Mouse (Mus musculus): ENCODE measurements at regions not wholly inside any gene's neighbourhood (a gene's known extent, or its start where the extent isn't known, plus 50 kb on each side); places are given as distances from the start of the nearest gene placed in this dataset.

- H3K36me3 ChIP-seq (ENCODE audit: control insufficient read depth, insufficient read depth, low read length) = no peaks in the 10 kb centered on the region
- no peak overlapping the region for H3K9ac ChIP-seq (ENCODE audit: low read length)
- H3K4me2 ChIP-seq (replicated peaks; ENCODE audit: low read depth) = no peak overlapping the region
- no peaks in the 10 kb centered on the region for H3K27me3 ChIP-seq (ENCODE audit: control insufficient read depth, insufficient read depth, low read length)
- no peak overlapping the region for H3K4me3 ChIP-seq (ENCODE audit: low read depth, low read length)
- ATAC-seq (ENCODE audit: low FRiP score, low TSS enrichment) (no peak), DNase-seq (ENCODE audit: low spot score) (no peak)
- 80% methylated on average over 4 of the region's 4 CpGs for WGBS
- TF ChIP-seq CTCF (IDR thresholded peaks at IDR 0.05; ENCODE audit: low read depth) (no peak), EP300 (optimal IDR thresholded peaks at IDR 0.05) (no peak)
- H3K27ac ChIP-seq (replicated peaks) = no peak overlapping the region
- no peaks in the 10 kb centered on the region for H3K4me1 ChIP-seq (replicated peaks; ENCODE audit: control insufficient read depth, insufficient read depth)
- no peaks in the 10 kb centered on the region for H3K9me3 ChIP-seq (ENCODE audit: control insufficient read depth, low read length)
Observed at GRCm38 (mm10) chr9:113427281-113427680, 280.8 kb downstream of the Pdcd6ip start.

GRCm38 (mm10) chr9:113426324-113426723, 281.7 kb downstream of the Pdcd6ip start:
- no peak overlapping the region for H3K27ac ChIP-seq (replicated peaks)
- no peak overlapping the region for H3K9ac ChIP-seq (ENCODE audit: low read length)
- H3K4me3 ChIP-seq (ENCODE audit: low read depth, low read length) = no peak overlapping the region
- H3K36me3 ChIP-seq (ENCODE audit: control insufficient read depth, insufficient read depth, low read length) = no peaks in the 10 kb centered on the region
- H3K27me3 ChIP-seq (ENCODE audit: control insufficient read depth, insufficient read depth, low read length) = no peaks in the 10 kb centered on the region
- H3K9me3 ChIP-seq (ENCODE audit: control insufficient read depth, low read length) = no peaks in the 10 kb centered on the region
- no peak for DNase-seq (ENCODE audit: low spot score)
- WGBS = 77% methylated on average over 15 of the region's 15 CpGs
- TF ChIP-seq EP300 (optimal IDR thresholded peaks at IDR 0.05) (no peak), CTCF (IDR thresholded peaks at IDR 0.05; ENCODE audit: low read depth) (no peak)
- ATAC-seq (ENCODE audit: low FRiP score, low TSS enrichment) = no peak
- H3K4me2 ChIP-seq (replicated peaks; ENCODE audit: low read depth) = no peak overlapping the region
- no peaks in the 10 kb centered on the region for H3K4me1 ChIP-seq (replicated peaks; ENCODE audit: control insufficient read depth, insufficient read depth)

GRCm38 (mm10) chr9:113421645-113422044, 286.4 kb downstream of the Pdcd6ip start:
- no peak overlapping the region for H3K27ac ChIP-seq (replicated peaks)
- no peak overlapping the region for H3K9ac ChIP-seq (ENCODE audit: low read length)
- TF ChIP-seq EP300 (optimal IDR thresholded peaks at IDR 0.05) = no peak
- peak; percentile 42 for TF ChIP-seq CTCF (IDR thresholded peaks at IDR 0.05; ENCODE audit: low read depth)
- no peaks in the 10 kb centered on the region for H3K27me3 ChIP-seq (ENCODE audit: control insufficient read depth, insufficient read depth, low read length)
- H3K4me3 ChIP-seq (ENCODE audit: low read depth, low read length) = no peak overlapping the region
- ATAC-seq (ENCODE audit: low FRiP score, low TSS enrichment) (no peak), DNase-seq (ENCODE audit: low spot score) (no peak)
- no peak overlapping the region for H3K4me2 ChIP-seq (replicated peaks; ENCODE audit: low read depth)
- H3K36me3 ChIP-seq (ENCODE audit: control insufficient read depth, insufficient read depth, low read length) = no peaks in the 10 kb centered on the region
- H3K4me1 ChIP-seq (replicated peaks; ENCODE audit: control insufficient read depth, insufficient read depth) = no peaks in the 10 kb centered on the region
- H3K9me3 ChIP-seq (ENCODE audit: control insufficient read depth, low read length) = no peaks in the 10 kb centered on the region

- no peak overlapping the region for H3K9ac ChIP-seq (ENCODE audit: low read length)
- TF ChIP-seq EP300 (optimal IDR thresholded peaks at IDR 0.05) = no peak
- no peak for TF ChIP-seq CTCF (IDR thresholded peaks at IDR 0.05; ENCODE audit: low read depth)
- ATAC-seq (ENCODE audit: low FRiP score, low TSS enrichment) = no peak
- H3K27me3 ChIP-seq (ENCODE audit: control insufficient read depth, insufficient read depth, low read length) = no peaks in the 10 kb centered on the region
- no peaks in the 10 kb centered on the region for H3K4me1 ChIP-seq (replicated peaks; ENCODE audit: control insufficient read depth, insufficient read depth)
- no peak overlapping the region for H3K4me2 ChIP-seq (replicated peaks; ENCODE audit: low read depth)
- H3K36me3 ChIP-seq (ENCODE audit: control insufficient read depth, insufficient read depth, low read length) = no peaks in the 10 kb centered on the region
- H3K4me3 ChIP-seq (ENCODE audit: low read depth, low read length) = no peak overlapping the region
- no peaks in the 10 kb centered on the region for H3K9me3 ChIP-seq (ENCODE audit: control insufficient read depth, low read length)
- 95% methylated on average over 7 of the region's 7 CpGs for WGBS
- H3K27ac ChIP-seq (replicated peaks) = no peak overlapping the region
- no peak for DNase-seq (ENCODE audit: low spot score)
Observed at GRCm38 (mm10) chr9:113421121-113421520, 286.9 kb downstream of the Pdcd6ip start.

- H3K9me3 ChIP-seq (ENCODE audit: control insufficient read depth, low read length) = no peaks in the 10 kb centered on the region
- WGBS = 100% methylated on average over 1 of the region's 1 CpGs
- H3K27me3 ChIP-seq (ENCODE audit: control insufficient read depth, insufficient read depth, low read length) = no peaks in the 10 kb centered on the region
- DNase-seq (ENCODE audit: low spot score) (peak; percentile 20), ATAC-seq (ENCODE audit: low FRiP score, low TSS enrichment) (no peak)
- H3K9ac ChIP-seq (ENCODE audit: low read length) = no peak overlapping the region
- no peaks in the 10 kb centered on the region for H3K4me1 ChIP-seq (replicated peaks; ENCODE audit: control insufficient read depth, insufficient read depth)
- H3K4me2 ChIP-seq (replicated peaks; ENCODE audit: low read depth) = no peak overlapping the region
- no peak overlapping the region for H3K4me3 ChIP-seq (ENCODE audit: low read depth, low read length)
- H3K36me3 ChIP-seq (ENCODE audit: control insufficient read depth, insufficient read depth, low read length) = no peaks in the 10 kb centered on the region
- H3K27ac ChIP-seq (replicated peaks) = no peak overlapping the region
- TF ChIP-seq CTCF (IDR thresholded peaks at IDR 0.05; ENCODE audit: low read depth) = peak; percentile 66
- no peak for TF ChIP-seq EP300 (optimal IDR thresholded peaks at IDR 0.05)
Observed at GRCm38 (mm10) chr9:113419801-113420200, 288.3 kb downstream of the Pdcd6ip start.

GRCm38 (mm10) chr9:113417106-113417505, 291.0 kb downstream of the Pdcd6ip start:
- H3K27ac ChIP-seq (replicated peaks) = no peak overlapping the region
- DNase-seq (ENCODE audit: low spot score) = no peak
- no peak overlapping the region for H3K4me3 ChIP-seq (ENCODE audit: low read depth, low read length)
- H3K4me1 ChIP-seq (replicated peaks; ENCODE audit: control insufficient read depth, insufficient read depth) = no peaks in the 10 kb centered on the region
- no peaks in the 10 kb centered on the region for H3K9me3 ChIP-seq (ENCODE audit: control insufficient read depth, low read length)
- H3K9ac ChIP-seq (ENCODE audit: low read length) = no peak overlapping the region
- H3K4me2 ChIP-seq (replicated peaks; ENCODE audit: low read depth) = no peak overlapping the region
- no peak for ATAC-seq (ENCODE audit: low FRiP score, low TSS enrichment)
- 89% methylated on average over 3 of the region's 3 CpGs for WGBS
- TF ChIP-seq EP300 (optimal IDR thresholded peaks at IDR 0.05) = no peak
- no peak for TF ChIP-seq CTCF (IDR thresholded peaks at IDR 0.05; ENCODE audit: low read depth)
- no peaks in the 10 kb centered on the region for H3K36me3 ChIP-seq (ENCODE audit: control insufficient read depth, insufficient read depth, low read length)
- H3K27me3 ChIP-seq (ENCODE audit: control insufficient read depth, insufficient read depth, low read length) = no peaks in the 10 kb centered on the region

All from stomach, postnatal 0 days (tissue).